Mouse (Mus musculus): ENCODE measurements around the gene Zkscan17. TPM values are rescaled to one million over a fixed set of nuclear protein-coding genes. Genes with fewer than 3 reads are reported as not detected.

Gene Zkscan17
- total and polyA plus RNA-seq, 3 experiments, result 8.9 to 49.9 (median 36.8) TPM

GRCm38 (mm10) chr11:59483212-59483611 is 43.3 kb downstream of the Zkscan17 start:
- no peak overlapping the region for H3K27ac ChIP-seq (ENCODE audit: insufficient read depth, low read depth)
- no peak overlapping the region for H3K9ac ChIP-seq (ENCODE audit: insufficient read depth, low read depth)
- DNase-seq (ENCODE audit: extremely low read depth), result peak; percentile 65
- H3K27me3 ChIP-seq (replicated peaks), result peaks cover 6% of the 10 kb centered on the region
- no peaks in the 10 kb centered on the region for H3K79me2 ChIP-seq (replicated peaks; ENCODE audit: control insufficient read depth, extremely low read depth, insufficient read depth, poor library complexity, severe bottlenecking)
- no peaks in the 10 kb centered on the region for H3K4me1 ChIP-seq (ENCODE audit: control insufficient read depth in 1 of 2, insufficient read depth in 2 of 2)
- no peaks in the 10 kb centered on the region for H3K9me3 ChIP-seq (replicated peaks; ENCODE audit: low read length)
- H3K4me3 ChIP-seq (replicated peaks in 1 of 3; ENCODE audit: low read depth in 2 of 3, low read length in 2 of 3, poor library complexity in 1 of 3), result no peak overlapping the region
- no peak overlapping the region for H3K4me2 ChIP-seq (ENCODE audit: insufficient read depth, low read depth, poor library complexity, severe bottlenecking)
- dilution Hi-C loops (cut with MboI; ENCODE audit: extremely low pct_ligation_motif_present, extremely low pct_unique_long_range_greater_than_20kb, low sequenced_read_pairs), result no loop called here
- TF ChIP-seq PAX5 (IDR thresholded peaks at IDR 0.05; ENCODE audit: low read length), result no peak
- no peak for TF ChIP-seq MXI1 (IDR thresholded peaks at IDR 0.05; ENCODE audit: low read depth, low read length)
- no peak for TF ChIP-seq CHD1 (IDR thresholded peaks at IDR 0.05; ENCODE audit: low read depth, low read length)
- no peak for TF ChIP-seq NELFE (IDR thresholded peaks at IDR 0.05; ENCODE audit: low read depth, low read length)
- peak; percentile 84 for TF ChIP-seq SMC3 (IDR thresholded peaks at IDR 0.05; ENCODE audit: low read depth, low read length)
- TF ChIP-seq TCF12 (IDR thresholded peaks at IDR 0.05; ENCODE audit: low read depth, low read length), result no peak
- TF ChIP-seq POLR2AphosphoS2 (IDR thresholded peaks at IDR 0.05; ENCODE audit: low read depth, low read length), result no peak
- TF ChIP-seq MAZ (IDR thresholded peaks at IDR 0.05; ENCODE audit: low read depth, low read length), result 0 out of 2 replicates have a peak, but pooled peaks have one; percentile 39
- no peak for TF ChIP-seq JUN (IDR thresholded peaks at IDR 0.05; ENCODE audit: insufficient read depth, low read depth, low read length)
- no peak for TF ChIP-seq HCFC1 (IDR thresholded peaks at IDR 0.05; ENCODE audit: low read depth, low read length)
- TF ChIP-seq KAT2A (IDR thresholded peaks at IDR 0.05; ENCODE audit: insufficient replicate concordance, low read length), result no peak
- TF ChIP-seq BHLHE40 (IDR thresholded peaks at IDR 0.05; ENCODE audit: low read depth, low read length), result no peak
- TF ChIP-seq GABPA (IDR thresholded peaks at IDR 0.05; ENCODE audit: insufficient replicate concordance, low read depth, low read length), result no peak
- no peak for TF ChIP-seq NRF1 (IDR thresholded peaks at IDR 0.05; ENCODE audit: low read depth, low read length)
- peak; percentile 67; the same call in 1 of the 2 replicates for TF ChIP-seq ZC3H11A (IDR thresholded peaks at IDR 0.05; ENCODE audit: low read depth, low read length)
- no peak for TF ChIP-seq ZNF384 (IDR thresholded peaks at IDR 0.05; ENCODE audit: low read depth, low read length)
- peak; percentile 36 to 91; a peak in 3 of 4 replicates for TF ChIP-seq CTCF (conservative IDR thresholded peaks at IDR 0.05 in 1 of 2, IDR thresholded peaks at IDR 0.05 in 1 of 2; ENCODE audit: low read depth in 2 of 2, low read length in 2 of 2)
- TF ChIP-seq MEF2A (IDR thresholded peaks at IDR 0.05; ENCODE audit: borderline replicate concordance, low read depth, low read length), result no peak
- TF ChIP-seq USF1 (IDR thresholded peaks at IDR 0.05; ENCODE audit: low read depth, low read length), result no peak
- TF ChIP-seq MYC (IDR thresholded peaks at IDR 0.05; ENCODE audit: low read depth, low read length), result no peak
- no peak for TF ChIP-seq MAX (IDR thresholded peaks at IDR 0.05; ENCODE audit: low read length)
- no peak for TF ChIP-seq SIN3A (IDR thresholded peaks at IDR 0.05; ENCODE audit: low read length)
- no peak for TF ChIP-seq EP300 (IDR thresholded peaks at IDR 0.05; ENCODE audit: low read length)
- no peak for TF ChIP-seq CHD2 (IDR thresholded peaks at IDR 0.05; ENCODE audit: low read length)
- peak; percentile 94 for TF ChIP-seq RAD21 (IDR thresholded peaks at IDR 0.05; ENCODE audit: low read depth, low read length)
- in situ Hi-C loops (cut with MboI; ENCODE audit: low pct_ligation_motif_present, low pct_unique_long_range_greater_than_20kb, low sequenced_read_pairs), result loop anchor here (5.0 kb wide), 2 partner anchors 46 to 171 kb away; no protein-coding TSS in a partner anchor
- peaks cover 24 to 36% of the 10 kb centered on the region in 2 experiments for H3K36me3 ChIP-seq (replicated peaks in 1 of 2; ENCODE audit: control insufficient read depth in 1 of 2, insufficient read depth in 1 of 2, low read length in 1 of 2)
